Mouse (Mus musculus) c-Kit-negative CD71-positive TER-119-positive erythroid progenitor cells, embryonic 14.5 days (primary cell): ENCODE measurements around the gene Ppp1r13l.

Experiments used
- DNase-seq: peaks from one replicate; pipeline ENCODE4 v3.0.0-alpha.2; 2013; ENCODE audit warnings: low read depth, low spot score

The Ppp1r13l gene

DNA sequence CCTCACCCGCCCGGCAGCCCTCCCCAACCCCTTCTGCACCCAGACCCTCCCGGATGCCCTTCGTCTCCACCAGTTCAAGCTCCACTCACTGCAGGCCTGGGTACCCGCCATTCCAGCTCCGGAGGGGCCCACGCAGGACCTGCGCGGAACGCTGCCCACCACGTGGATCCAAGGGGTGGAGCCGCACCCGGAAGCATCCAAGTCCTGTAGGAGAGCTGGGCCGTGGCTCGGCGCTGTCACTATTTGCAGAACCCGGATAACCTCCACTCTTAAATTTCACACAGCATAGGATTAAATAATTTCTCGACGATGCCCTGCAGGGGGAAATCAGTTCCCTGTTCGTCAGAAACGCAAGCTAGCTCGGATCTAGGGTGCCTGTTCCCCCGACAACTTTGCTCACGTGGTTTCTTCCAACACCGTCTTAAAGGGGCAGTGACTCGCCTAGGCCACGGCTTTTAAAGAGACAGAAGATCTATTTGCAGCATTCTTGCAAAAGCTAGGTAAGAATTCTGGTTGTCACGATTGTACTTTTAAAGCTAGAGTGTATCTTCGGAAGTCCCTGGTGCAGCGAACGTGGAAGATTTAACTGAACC is at the start of gene Ppp1r13l, which contains the start of gene Cd3eap:
Ppp1r13l (plus strand) TSS at position 451 of the 593 bp plus-strand sequence.
Cd3eap (minus strand) TSS at position 185 of the 593 bp plus-strand sequence.
- peak; percentile 78 for DNase-seq

DNA sequence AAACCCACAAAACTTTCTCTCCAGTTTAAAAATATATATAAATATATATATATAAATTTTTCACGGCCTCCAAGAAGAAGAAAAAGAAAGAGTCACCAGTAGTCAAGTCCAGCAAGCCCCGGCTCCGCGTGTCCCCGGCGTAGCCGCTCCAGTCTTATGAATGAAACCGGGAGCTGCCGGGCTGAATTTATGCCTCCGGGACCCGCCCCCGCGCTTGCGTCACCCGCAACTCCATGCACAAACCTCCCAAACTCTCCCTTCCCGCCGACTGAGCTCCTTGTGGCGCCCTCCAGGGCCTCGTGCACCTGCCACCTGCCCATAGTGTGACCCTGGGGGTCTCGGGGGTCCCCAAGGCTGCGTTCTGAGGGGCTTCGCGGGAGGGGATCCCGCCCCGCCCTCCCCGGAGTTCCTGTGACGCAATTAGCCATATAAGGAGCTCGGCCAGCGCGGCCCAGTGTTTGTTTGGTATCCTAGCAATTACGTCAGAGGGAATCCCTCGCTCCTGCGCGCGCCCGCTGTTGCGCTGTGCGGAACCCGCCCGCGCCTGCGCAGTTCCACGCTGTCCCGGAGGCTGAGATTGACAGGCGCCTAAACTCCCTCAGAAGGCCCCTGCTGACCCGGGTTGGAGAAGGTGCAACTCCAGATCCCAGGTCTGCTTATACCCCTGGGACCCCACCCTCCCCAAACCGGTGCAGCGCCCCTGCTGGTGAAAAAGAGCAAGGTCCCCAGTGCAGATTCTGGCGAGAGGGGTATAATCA is 49.5 kb upstream of the Ppp1r13l start, which contains the start of gene Fosb:
Fosb (minus strand) TSS at position 168 of the 758 bp plus-strand sequence.
- peak; percentile 80 for DNase-seq

DNA sequence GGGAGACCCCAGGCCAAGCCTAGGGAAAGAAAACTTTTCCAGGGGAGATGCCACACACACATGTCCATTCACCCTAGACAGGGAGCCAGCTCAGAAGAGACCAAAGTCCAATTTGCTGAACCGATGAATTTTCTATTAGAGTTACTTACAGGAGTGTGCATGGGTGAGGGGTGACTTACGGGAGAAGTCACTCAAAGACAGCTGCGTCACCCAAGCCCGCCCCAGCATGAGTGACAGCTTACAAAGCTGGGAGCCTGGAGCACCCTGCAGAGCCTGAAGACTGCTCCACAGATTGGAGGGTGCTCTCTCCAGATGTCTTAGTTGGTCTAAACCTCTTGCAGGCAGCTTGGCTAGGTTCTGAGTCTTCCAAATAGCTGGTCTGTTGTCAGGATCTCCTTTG is 47.6 kb upstream of the Ppp1r13l start:
- DNase-seq: no peak

DNA sequence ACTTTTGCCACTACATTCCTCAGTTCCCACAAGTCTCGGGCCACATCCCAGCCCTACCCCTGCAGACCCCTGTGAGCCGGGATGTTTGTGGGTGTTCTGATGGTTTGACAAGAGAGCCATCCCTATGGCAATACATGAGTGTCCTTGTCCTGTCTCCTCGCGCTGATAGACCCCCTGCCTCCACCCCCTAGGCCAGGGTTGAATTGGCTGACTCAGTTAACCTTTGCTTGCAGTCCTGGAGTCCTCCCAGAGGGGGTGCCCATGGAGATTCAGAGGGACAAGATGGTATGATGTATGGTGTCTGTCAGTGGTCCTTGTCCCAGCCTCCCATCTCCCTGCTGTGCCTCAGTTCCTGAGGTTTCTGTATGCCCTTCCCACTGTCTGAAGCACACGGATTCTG is 45.5 kb upstream of the Ppp1r13l start:
- DNase-seq: no peak

DNA sequence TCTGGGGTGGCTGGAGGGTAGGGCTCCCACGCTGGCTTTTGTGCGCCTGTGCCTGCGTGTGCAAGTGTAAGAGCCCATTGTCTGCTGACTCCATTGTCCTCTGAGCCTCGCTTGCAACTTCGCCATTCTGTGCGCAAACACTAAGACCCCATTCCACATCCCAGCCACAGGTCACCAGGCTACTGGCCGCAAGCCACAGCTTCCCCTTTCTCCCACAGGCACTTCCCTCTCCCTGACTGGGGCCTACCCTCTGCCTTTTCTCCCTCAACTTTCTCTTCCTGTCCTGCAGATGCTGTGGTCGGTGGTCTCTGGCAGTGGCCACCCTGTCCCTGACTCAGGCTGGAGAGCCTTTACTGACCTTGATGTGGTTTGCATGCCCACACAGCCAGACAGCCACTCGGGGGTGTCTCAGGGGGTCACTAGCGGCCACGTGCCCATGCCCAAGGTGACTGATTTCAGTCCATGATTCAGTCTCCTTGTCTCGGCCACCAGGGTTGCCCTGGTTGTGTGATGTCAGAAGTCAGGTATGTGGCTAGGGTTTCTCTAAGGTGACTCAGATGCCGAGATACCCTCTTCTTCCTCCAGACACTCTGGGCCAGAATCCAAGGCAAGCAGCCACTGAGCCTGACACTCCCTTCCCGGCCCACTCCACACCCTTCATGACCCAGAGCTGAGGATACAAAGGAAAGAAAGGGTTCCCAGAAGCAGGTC is 42.9 kb upstream of the Ppp1r13l start:
- no peak for DNase-seq

DNA sequence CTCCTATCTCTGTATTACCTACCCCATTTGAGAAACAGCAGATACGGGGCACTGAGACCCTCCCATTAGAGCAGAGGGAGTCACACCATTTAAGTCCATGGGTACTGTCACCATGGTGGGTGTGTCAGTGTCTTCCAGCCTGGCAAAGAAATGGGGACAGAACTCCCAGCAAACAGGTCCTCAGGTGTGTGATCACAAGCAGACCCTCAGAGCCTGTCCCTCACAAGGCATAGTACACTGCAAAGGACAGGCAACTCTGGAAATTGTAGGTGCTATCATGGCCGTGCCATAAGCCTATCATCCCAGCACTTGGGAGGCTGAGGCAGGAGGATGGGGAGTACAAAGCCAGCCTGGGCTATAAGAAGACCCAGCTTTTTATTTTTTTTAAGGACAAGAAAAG is 41.3 kb upstream of the Ppp1r13l start:
- no peak for DNase-seq

DNA sequence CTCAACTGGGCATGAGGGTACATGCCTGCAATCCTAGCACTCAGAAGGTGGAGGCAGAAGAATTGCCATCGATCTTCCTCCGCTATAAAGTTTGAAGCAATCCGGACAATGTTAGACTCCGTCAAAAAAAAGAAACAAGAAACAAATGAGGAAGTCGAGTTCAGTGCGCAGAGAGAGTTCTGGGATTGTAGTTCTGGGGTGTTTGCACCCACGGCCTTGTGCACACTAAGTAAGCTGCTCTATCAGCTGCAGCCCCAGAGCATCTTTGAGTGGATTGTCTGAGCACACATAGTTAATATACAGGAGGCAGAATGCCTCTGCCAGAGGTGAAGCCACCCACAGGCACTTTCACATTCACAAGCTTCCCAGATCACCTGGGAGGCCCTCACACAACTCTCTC is 40.9 kb upstream of the Ppp1r13l start:
- DNase-seq: no peak

DNA sequence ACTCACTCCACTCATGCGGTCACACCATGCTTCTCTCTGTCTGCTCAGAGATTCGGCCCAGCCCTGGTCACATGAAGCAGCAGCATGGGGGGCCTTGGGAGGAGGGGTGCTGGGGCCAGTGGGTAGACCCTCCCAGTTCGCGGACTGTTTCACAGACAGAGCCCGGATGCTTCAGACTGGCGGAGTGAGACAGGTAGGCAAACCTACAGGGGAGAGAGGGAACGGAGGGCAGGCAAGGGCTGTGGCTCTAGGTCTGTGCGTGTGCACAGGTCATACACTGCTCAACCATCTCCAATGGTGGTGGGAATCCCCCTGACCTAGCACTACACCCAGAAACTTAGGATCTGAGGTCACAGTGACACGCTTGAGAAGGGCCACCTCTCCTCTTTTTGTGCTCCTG is 40.1 kb upstream of the Ppp1r13l start:
- DNase-seq: no peak

DNA sequence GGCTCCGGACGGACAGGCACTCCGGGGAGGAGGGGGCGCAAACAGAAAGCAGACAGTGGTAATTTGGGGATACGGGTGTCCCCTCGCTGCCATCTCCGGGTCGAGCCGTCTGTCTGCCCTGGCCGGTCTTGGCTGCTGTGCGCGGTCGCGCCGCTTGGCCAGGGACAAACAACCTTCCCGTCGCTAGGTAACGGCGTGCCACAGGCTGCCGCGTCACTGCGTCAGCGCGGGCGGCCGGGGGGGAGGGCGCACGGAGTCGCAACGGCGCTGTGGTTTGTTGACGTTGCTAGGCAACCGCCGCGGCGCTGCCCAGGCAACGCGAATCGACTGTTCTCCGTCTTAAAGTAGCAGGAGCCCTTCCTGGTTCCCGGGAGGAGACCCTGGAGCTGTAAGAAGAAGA is 39.6 kb upstream of the Ppp1r13l start:
- DNase-seq: peak; percentile 53

DNA sequence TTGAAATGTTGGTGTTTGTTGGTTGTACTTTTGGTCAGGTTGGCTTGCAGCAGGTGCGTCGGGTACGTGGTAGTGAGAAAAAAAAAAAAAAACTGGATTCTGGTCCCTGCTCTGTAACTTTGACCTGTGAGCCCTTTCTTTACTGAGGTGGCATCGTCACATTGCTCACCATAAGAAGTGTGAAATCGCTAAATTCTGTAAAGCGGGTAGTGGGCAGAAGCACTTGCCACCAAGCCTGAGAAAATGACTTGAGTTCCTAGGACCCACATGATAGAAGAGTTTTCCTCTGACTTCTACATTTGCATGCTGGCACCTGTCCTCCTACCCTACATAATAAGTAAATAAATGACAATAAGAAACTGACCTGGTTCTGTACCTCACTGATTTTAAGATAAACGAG is 38.9 kb upstream of the Ppp1r13l start:
- DNase-seq: no peak

DNA sequence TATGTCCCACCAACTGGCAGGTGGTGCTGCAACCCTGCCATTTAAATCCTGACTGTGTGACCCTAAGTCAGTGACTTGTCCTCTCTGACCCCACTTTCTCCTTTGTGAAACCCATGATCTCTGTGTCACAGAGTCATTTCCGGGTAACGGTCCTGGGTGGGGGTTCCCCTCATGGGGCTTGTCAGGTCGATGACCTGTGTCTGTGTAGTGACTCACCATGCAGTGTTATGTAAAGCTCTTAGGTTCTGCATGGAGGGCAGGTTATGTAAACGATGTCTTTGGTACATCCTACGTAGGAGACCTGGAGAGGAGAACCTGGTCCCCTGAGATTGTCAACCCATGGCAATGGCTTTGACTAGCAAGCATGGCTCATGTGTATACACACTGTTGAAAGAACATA is 38.1 kb upstream of the Ppp1r13l start:
- no peak for DNase-seq

DNA sequence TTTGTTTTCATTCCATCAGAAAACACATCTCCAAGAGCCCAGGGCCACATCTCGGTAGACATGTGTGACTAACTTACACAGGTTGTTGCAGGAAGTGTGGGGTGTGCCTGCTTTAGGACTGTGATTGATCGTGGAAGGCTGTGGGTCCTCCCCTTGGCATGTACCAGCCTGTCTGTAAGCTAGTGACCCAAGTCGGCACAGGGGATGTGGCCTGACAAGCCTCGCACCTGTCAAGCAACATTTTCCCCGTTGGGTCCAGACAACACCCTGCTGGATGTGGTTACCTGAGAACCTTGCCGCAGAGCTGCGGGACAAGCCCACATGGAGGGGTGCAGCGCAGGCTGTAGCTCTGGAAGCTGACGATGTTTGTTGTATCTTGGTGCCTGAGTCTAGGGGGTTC is 37.1 kb upstream of the Ppp1r13l start:
- no peak for DNase-seq

DNA sequence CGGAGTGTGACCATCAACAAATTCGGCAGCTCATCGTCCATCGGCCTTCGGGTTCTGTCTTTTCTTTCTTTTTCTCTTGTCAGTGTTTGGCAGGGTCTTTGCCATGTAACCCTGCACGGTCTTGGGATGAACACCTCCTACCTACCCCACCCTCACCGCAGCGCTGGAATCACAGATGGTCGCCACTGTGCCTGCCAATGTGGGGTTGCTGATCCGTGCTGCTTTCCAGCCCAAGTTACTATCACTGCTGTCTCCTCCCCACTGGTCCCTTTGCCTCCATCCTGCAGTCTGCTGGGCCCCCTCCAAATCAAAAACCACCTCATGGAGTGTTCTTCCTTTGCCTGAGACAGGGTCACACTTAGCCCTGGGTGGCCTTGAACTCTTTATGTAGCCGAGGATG is 35.3 kb upstream of the Ppp1r13l start:
- DNase-seq: no peak

DNA sequence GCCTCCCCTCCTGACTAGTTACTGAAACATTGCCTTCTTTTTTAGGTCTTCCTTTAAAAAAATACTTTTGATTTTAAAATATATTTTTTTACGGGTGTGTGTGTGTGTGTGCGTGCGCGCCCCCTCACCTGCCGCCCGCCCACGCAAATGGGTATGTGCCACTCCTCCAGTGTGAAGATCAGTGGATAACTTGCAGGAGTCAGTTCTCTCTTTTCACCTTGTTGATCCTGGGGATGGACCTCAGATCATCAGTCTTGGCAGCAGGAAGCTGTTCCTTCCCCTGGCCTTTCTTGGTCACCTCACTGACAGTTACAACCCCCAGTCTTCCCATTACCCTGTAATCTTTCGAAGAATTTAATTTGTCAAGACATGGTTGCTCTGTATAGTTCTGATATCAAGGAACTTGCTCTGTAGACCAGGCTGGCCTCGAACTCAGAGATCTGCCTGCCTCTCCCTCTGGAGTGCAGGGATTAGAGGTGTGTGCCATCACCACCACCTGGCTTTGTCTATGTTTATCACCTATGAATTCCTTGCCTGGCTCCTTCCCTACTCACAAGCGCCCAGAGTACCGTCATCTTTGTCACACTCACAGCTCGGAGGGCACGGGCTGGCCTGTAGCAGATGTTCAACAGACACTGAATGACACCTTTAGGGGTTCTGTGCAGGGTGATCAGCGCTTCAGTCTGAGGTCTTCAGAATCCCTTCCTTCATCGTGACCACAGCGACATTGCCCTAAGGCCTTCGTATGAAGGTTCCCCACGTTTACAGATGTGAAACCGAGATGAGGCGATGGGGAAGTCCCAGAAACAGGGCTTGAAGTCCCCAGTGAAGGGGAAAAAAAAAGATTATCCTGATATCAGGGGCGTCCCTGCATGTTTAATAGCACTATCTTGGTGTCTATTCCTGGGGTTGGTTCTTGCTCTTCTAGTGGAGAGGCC is 34.0 kb upstream of the Ppp1r13l start:
- no peak for DNase-seq

DNA sequence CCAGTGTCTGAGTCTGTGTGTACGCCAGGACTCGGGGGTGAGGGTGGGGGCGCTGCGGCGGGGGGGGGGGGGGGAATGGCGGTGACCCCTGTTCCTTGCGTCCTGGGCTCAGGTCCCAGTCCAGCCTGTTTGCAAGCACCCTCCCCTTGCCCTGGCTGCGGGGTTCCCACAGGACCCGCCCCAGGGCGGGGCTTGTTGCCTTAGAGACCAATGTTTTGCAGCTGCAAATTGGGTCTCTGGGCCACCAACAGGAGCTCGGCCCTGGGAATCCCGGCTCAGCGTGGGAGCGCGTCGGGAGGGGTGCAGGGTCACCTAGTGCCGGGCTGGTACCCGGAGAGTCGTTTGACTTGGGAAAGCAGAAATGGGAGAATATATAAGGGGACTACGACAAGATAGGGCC is 33.2 kb upstream of the Ppp1r13l start:
- peak; percentile 64 for DNase-seq

DNA sequence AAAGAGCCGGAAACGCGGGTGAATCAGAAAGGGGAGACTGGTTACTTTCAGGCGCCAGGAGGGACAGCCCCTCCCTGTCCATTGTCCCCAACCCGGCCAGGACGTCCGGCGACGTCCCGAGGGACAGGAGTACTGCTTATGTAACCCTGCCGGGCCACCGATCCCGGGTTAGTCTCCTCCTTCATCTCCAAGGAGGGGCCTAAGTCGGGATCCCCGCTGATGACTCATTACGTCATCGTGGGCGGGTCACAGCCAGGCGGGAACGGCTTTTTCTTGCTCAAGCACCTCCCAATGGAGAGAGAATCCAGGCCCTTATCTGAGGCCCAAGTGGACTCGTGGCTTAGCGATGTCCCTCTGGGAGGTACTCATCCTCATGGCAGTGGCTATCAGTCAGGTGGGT is 32.4 kb upstream of the Ppp1r13l start:
- DNase-seq: peak; percentile 77

DNA sequence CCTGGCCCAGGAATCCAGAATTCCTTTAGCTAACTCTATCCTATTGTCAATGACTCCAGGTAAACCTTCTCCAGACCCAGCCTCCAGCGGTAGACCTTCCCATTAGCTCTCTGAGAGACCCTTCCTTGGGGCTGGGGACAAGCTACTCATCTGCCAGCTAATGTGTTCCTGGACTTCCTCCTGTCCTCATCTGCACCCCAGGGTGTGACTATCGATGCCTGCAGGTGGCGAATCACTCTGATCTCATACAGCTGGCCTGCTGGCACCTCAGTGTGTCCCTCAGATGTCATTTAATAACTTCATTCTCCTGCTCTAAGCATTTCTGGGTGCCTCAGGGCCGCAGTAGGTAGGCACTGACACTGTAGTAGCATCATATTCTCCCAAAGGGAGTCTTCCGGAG is 31.8 kb upstream of the Ppp1r13l start:
- no peak for DNase-seq

DNA sequence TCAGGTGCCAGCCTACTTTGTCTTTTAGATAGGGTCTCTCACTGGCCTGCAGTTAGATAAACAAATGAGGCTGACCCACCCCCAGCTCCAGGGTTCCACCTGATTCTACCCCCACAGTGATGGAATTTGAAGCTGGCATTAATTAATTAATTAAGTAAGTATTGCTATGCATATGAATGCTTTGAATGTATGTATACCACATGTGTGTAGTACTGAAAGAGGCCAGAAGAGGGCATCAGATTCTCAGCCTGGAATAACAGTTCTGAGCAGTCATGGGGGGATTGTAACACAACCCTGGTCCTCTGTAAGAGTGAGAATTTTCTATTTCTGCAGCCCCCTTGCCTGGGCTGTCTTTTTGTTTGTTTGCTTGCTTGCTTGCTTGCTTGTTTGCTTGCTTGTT is 31.1 kb upstream of the Ppp1r13l start:
- no peak for DNase-seq

DNA sequence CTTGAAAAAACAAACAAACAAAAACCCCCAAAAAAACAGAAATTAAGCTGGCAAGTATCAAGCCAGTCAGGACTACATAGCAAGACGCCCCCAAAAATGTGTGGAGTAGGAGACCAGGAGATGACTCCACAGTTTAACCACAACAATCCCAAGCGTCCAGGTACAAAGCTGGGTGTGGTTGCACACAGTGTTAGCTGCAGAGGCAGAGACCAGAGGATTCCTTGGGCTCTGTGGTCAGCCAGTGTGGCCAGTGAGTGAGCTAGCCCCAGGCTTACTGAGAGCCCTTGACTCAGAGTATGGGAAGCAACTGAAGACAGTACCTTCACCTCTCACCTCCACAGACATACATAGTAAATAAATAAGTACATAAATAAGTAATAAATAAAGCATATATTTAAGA is 27.6 kb upstream of the Ppp1r13l start:
- no peak for DNase-seq

DNA sequence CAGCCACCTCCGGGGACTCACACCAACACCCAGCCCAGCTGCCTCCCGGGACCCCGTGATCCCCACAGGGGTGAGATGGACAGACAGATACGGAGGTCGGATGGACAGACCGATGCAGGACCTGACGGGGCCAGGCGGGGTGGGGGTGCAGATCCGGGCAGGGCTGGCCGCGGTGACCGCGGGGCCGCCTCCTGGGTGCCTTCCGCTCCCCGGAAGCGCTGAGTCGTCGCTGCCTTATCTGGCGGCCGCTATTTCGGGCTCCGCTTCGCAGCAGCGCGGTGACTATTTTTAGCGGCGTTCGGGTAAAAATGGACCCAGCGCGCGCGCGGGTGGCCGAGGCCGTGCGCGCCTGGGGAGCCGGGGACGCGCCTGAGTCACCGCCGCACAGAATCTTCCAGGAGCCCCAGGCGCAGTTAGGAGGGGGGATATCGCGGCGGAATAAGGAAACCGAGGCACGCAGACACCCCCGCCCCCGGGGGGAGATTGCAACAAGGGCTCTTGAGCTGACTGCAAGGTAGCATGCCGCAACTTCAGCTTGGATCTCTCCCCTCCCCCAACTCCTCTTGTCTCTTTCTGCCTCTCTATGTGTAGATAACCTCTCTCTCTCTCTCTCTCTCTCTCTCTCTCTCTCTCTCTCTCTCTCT is 26.7 kb upstream of the Ppp1r13l start:
- DNase-seq: no peak

DNA sequence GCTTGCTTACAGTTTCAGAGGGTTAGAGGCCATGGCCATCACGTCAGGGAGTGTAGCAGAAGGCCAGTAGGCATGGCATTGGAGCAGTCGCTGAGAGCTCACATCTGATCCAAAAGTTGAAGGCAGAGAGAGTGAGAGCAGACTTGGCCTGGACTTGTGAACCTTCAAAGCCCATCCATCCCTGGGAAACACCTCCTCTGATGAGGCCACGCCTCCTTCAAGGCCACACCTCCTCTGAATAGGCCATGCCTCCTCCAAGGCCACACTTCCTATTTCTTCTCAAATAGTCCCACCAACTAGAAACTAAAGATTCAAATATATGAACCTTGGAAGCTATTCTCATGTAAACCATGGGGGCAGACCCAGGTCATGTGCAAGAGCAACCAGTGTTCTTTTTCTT is 24.0 kb upstream of the Ppp1r13l start:
- no peak for DNase-seq
